Mouse (Mus musculus) G1E (cell line): ENCODE results near the gene Cpt1c.

ENCODE experiments used
- CTCF ChIP-seq: IDR thresholded peaks from 2 replicates; pipeline ENCODE4 v1.5.1; 2012; ENCODE audit warnings: low read depth, low read length, inconsistent platforms, mixed read lengths
- GATA1 ChIP-seq: IDR thresholded peaks from 2 replicates; pipeline ENCODE4 v1.6.1; 2012; ENCODE audit warnings: borderline replicate concordance, low read length, inconsistent platforms, mixed read lengths
- TAL1 ChIP-seq: conservative IDR thresholded peaks from 2 replicates; pipeline ENCODE4 v1.6.1; 2012; ENCODE audit warnings: low read depth, low read length, inconsistent platforms, mixed read lengths

- no peak for TF ChIP-seq CTCF
- TF ChIP-seq GATA1: no peak
- TF ChIP-seq TAL1: no peak
Observed at GRCm38 (mm10) chr7:44997940-44998428, 23.3 kb upstream of the Cpt1c start.
